Mouse (Mus musculus) embryonic facial prominence, embryonic 10.5 days (tissue): ENCODE measurements around the gene Srl. TPM values are rescaled to one million over a fixed set of nuclear protein-coding genes. Genes with fewer than 3 reads are reported as not detected.
"Not testable (repeated sequence)": the region's sequence is repeated elsewhere in the genome, so short reads cannot be mapped to it uniquely, and the experiment has no call there.

Experiments
- DNase-seq: peaks from one replicate; pipeline ENCODE4 v3.0.0-alpha.2; 2017; ENCODE audit warnings: low spot score
- H3K27ac ChIP-seq: fragments of 300-500 bp; sonication (generic); replicated peaks from 2 replicates; pipeline ENCODE4 v1.5.1; 2016; ENCODE audit warnings: mild to moderate bottlenecking
- H3K27me3 ChIP-seq: fragments of 300-500 bp; sonication (generic); replicated peaks from 2 replicates; pipeline ENCODE4 v1.6.1; 2016; ENCODE audit warnings: low read depth, mild to moderate bottlenecking; ENCODE audit not compliant: poor library complexity, severe bottlenecking
- H3K36me3 ChIP-seq: fragments of 300-500 bp; sonication (generic); replicated peaks from 2 replicates; pipeline ENCODE4 v1.6.1; 2016; ENCODE audit warnings: mild to moderate bottlenecking, moderate library complexity
- H3K4me1 ChIP-seq: fragments of 300-500 bp; sonication (generic); 2 replicates; pipeline ENCODE4 v1.6.1; 2016
- H3K4me3 ChIP-seq: fragments of 300-500 bp; sonication (generic); 2 replicates; pipeline ENCODE4 v1.5.1; 2016; ENCODE audit warnings: mild to moderate bottlenecking, moderate library complexity
- H3K9me3 ChIP-seq: fragments of 300-500 bp; sonication (generic); 2 replicates; pipeline ENCODE4 v1.6.1; 2016; ENCODE audit warnings: mild to moderate bottlenecking
- WGBS: fragments of 180-500 bp; shearing (Covaris S2); methylation state at CpG from one replicate; pipeline ENCODE4 v1.1.7; 2016; 5-methylcytosine and 5-hydroxymethylcytosine counted together
- polyA plus RNA-seq: library from polyadenylated mRNA; unstranded; fragments of >200 nt; fragmentation: Nextera tagmentation; extraction: Ambion mirVana; gene quantifications from 2 replicates; pipeline ENCODE4 v1.2.1, GENCODE M21; 2016

The Srl gene
- polyA plus RNA-seq, 1 experiment from 2014 or later = 25.5 TPM

- whole genome bisulfite sequencing = 16% methylated on average over 42 of the region's 42 CpGs
- Histone ChIP-seq H3K27ac (peak overlapping the region; percentile 86), H3K4me3 (peak overlapping the region; percentile 65), H3K27me3 (no peaks in the 10 kb centered on the region), H3K9me3 (no peaks in the 10 kb centered on the region), H3K4me1 (peaks cover 12% of the 10 kb centered on the region), H3K36me3 (peaks cover 2% of the 10 kb centered on the region; the same call in 1 of the 2 replicates)
- peak; percentile 97 for DNase-seq
Measured at GRCm38 (mm10) chr16:4474882-4475803, 66.5 kb downstream of the Srl start.

- DNase-seq, H3K27me3 ChIP-seq, H3K36me3 ChIP-seq, H3K9me3 ChIP-seq: not testable (repeated sequence)
- 67% methylated on average over 10 of the region's 10 CpGs for WGBS
- Histone ChIP-seq H3K27ac (peak overlapping the region; percentile 86), H3K4me1 (peaks cover 12% of the 10 kb centered on the region), H3K4me3 (peak overlapping the region; percentile 65)
Measured at GRCm38 (mm10) chr16:4474040-4474881, 67.4 kb downstream of the Srl start.

GRCm38 (mm10) chr16:4473231-4473630 lies 68.4 kb downstream of the Srl start:
- no peaks in the 10 kb centered on the region for H3K27me3 ChIP-seq
- H3K27ac ChIP-seq = no peak overlapping the region
- DNase-seq = no peak
- H3K4me1 ChIP-seq = peaks cover 12% of the 10 kb centered on the region
- H3K36me3 ChIP-seq = no peaks in the 10 kb centered on the region
- no peaks in the 10 kb centered on the region for H3K9me3 ChIP-seq
- 70% methylated on average over 5 of the region's 5 CpGs for WGBS
- H3K4me3 ChIP-seq = no peak overlapping the region

- H3K36me3 ChIP-seq = no peaks in the 10 kb centered on the region
- H3K4me3 ChIP-seq = no peak overlapping the region
- peaks cover 12% of the 10 kb centered on the region for H3K4me1 ChIP-seq
- H3K27me3 ChIP-seq = no peaks in the 10 kb centered on the region
- H3K27ac ChIP-seq = no peak overlapping the region
- DNase-seq = no peak
- 63% methylated on average over 3 of the region's 3 CpGs for WGBS
- no peaks in the 10 kb centered on the region for H3K9me3 ChIP-seq
Measured at GRCm38 (mm10) chr16:4472687-4473086, 68.9 kb downstream of the Srl start.

GRCm38 (mm10) chr16:4469599-4470352 lies 71.8 kb downstream of the Srl start:
- Histone ChIP-seq H3K9me3 (no peaks in the 10 kb centered on the region), H3K27me3 (no peaks in the 10 kb centered on the region), H3K4me1 (peaks cover 6% of the 10 kb centered on the region), H3K36me3 (no peaks in the 10 kb centered on the region), H3K27ac (no peak overlapping the region), H3K4me3 (no peak overlapping the region)
- 68% methylated on average over 10 of the region's 10 CpGs for WGBS
- no peak for DNase-seq

GRCm38 (mm10) chr16:4464529-4465089 lies 77.0 kb downstream of the Srl start:
- H3K36me3 ChIP-seq = no peaks in the 10 kb centered on the region
- no peaks in the 10 kb centered on the region for H3K27me3 ChIP-seq
- H3K4me3 ChIP-seq = no peak overlapping the region
- WGBS = 83% methylated on average over 9 of the region's 9 CpGs
- DNase-seq = no peak
- no peaks in the 10 kb centered on the region for H3K9me3 ChIP-seq
- no peak overlapping the region for H3K27ac ChIP-seq
- peaks cover 10% of the 10 kb centered on the region; the same call in 1 of the 2 replicates for H3K4me1 ChIP-seq

- Histone ChIP-seq H3K36me3 (no peaks in the 10 kb centered on the region), H3K4me3 (no peak overlapping the region), H3K9me3 (no peaks in the 10 kb centered on the region), H3K27me3 (no peaks in the 10 kb centered on the region; the same call in 1 of the 2 replicates), H3K4me1 (peaks cover 11% of the 10 kb centered on the region), H3K27ac (no peak overlapping the region)
- no peak for DNase-seq
- WGBS = 82% methylated on average over 3 of the region's 3 CpGs
Measured at GRCm38 (mm10) chr16:4457927-4458326, 83.7 kb downstream of the Srl start.

- Histone ChIP-seq H3K36me3 (no peaks in the 10 kb centered on the region), H3K4me1 (peaks cover 11% of the 10 kb centered on the region), H3K27ac (no peak overlapping the region; the same call in 1 of the 2 replicates), H3K4me3 (no peak overlapping the region), H3K9me3 (no peaks in the 10 kb centered on the region), H3K27me3 (no peaks in the 10 kb centered on the region; the same call in 1 of the 2 replicates)
- DNase-seq = no peak
- WGBS = 86% methylated on average over 5 of the region's 5 CpGs
Measured at GRCm38 (mm10) chr16:4456391-4456790, 85.2 kb downstream of the Srl start.

GRCm38 (mm10) chr16:4455693-4456092 lies 85.9 kb downstream of the Srl start:
- Histone ChIP-seq H3K4me1 (peaks cover 11% of the 10 kb centered on the region), H3K36me3 (no peaks in the 10 kb centered on the region), H3K4me3 (no peak overlapping the region), H3K27ac (no peak overlapping the region), H3K9me3 (no peaks in the 10 kb centered on the region), H3K27me3 (no peaks in the 10 kb centered on the region; the same call in 1 of the 2 replicates)
- peak; percentile 39 for DNase-seq
- 74% methylated on average over 4 of the region's 4 CpGs for WGBS

GRCm38 (mm10) chr16:4454563-4454962 lies 87.1 kb downstream of the Srl start:
- peaks cover 11% of the 10 kb centered on the region for H3K4me1 ChIP-seq
- H3K4me3 ChIP-seq = no peak overlapping the region
- no peaks in the 10 kb centered on the region; the same call in 1 of the 2 replicates for H3K27me3 ChIP-seq
- H3K9me3 ChIP-seq = no peaks in the 10 kb centered on the region
- no peak for DNase-seq
- H3K36me3 ChIP-seq = no peaks in the 10 kb centered on the region
- H3K27ac ChIP-seq = no peak overlapping the region
- WGBS = 89% methylated on average over 7 of the region's 7 CpGs

GRCm38 (mm10) chr16:4449418-4449817 lies 92.2 kb downstream of the Srl start:
- Histone ChIP-seq H3K9me3 (no peaks in the 10 kb centered on the region), H3K36me3 (no peaks in the 10 kb centered on the region), H3K27me3 (no peaks in the 10 kb centered on the region; the same call in 1 of the 2 replicates), H3K4me3 (no peak overlapping the region), H3K4me1 (peaks cover 13% of the 10 kb centered on the region), H3K27ac (no peak overlapping the region)
- WGBS = 92% methylated on average over 6 of the region's 6 CpGs
- no peak for DNase-seq

- H3K36me3 ChIP-seq = no peaks in the 10 kb centered on the region
- no peak overlapping the region for H3K27ac ChIP-seq
- WGBS = 50% methylated on average over 9 of the region's 9 CpGs
- no peak overlapping the region for H3K4me3 ChIP-seq
- peak; percentile 19 for DNase-seq
- H3K4me1 ChIP-seq = peaks cover 13% of the 10 kb centered on the region
- H3K27me3 ChIP-seq = no peaks in the 10 kb centered on the region; the same call in 1 of the 2 replicates
- no peaks in the 10 kb centered on the region for H3K9me3 ChIP-seq
Measured at GRCm38 (mm10) chr16:4448235-4448634, 93.4 kb downstream of the Srl start.
